Mouse (Mus musculus): ENCODE measurements around the gene Arhgap30. TPM values are rescaled to one million over a fixed set of nuclear protein-coding genes. Genes with fewer than 3 reads are reported as not detected.

Gene Arhgap30
- total RNA-seq, 2 experiments from 2014 or later, result 11.7 to 22.9 TPM

DNA sequence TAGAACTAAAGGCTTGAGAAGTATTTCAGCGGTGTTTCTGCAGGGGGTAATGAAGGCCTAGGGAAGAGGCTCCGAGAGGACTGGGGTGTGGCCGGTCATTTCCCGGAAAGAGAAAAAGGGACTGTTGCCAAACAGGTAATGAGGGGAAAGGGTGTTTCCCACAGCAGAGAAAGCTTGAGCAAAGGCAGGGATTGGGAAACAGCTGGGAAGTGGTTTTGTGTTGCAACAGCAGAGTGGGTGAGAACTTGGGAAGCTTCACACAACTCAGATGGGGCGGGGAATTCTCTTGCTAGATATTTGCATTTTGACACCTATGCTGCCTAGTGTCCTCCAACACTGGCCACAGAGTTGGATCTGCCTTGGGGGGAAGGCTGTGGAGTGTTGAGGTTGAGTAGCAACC lies 64.2 kb downstream of the Arhgap30 start:
- no peak for ATAC-seq (replicated peaks; ENCODE audit: low FRiP score, poor library complexity, severe bottlenecking)

DNA sequence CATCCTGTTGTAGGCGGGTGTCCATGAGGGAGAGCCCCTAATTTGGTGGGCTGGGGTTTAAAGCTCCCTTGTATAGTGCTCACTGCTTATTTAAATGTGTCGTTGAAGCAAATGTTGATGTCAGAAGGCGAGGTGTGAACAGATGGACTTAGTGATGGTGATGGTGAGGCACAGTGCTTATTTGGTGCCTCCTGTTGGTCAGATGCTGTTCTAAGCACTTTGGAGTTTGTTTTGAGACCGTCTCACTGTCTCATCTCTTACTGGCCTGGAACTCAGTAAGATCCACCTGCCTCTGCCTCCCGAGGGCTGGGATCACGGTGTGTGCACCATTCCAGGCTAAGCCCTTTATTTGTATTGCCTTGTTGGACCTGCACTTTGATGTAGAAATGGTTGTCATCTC lies 66.2 kb downstream of the Arhgap30 start:
- ATAC-seq (replicated peaks; ENCODE audit: low FRiP score, poor library complexity, severe bottlenecking), result no peak

DNA sequence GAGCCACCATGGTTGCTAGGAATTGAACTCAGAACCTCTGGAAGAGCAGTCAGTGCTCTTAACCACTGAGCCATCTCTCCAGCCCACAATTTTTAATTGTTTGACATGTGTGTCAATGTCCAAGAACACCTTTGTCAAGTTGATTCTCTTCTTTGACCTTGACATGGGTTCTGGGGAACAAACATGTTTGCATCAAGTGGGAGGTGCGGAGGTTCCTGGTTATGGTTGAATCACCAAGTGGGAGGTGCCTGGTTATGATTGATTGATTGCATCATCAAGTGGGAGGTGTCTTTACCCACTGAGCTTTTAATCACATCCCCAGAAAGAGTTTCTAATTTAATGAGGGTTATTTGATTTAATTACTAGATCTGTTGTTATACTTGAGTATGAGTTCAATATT lies 68.8 kb downstream of the Arhgap30 start:
- no peak for ATAC-seq (replicated peaks; ENCODE audit: low FRiP score, poor library complexity, severe bottlenecking)

DNA sequence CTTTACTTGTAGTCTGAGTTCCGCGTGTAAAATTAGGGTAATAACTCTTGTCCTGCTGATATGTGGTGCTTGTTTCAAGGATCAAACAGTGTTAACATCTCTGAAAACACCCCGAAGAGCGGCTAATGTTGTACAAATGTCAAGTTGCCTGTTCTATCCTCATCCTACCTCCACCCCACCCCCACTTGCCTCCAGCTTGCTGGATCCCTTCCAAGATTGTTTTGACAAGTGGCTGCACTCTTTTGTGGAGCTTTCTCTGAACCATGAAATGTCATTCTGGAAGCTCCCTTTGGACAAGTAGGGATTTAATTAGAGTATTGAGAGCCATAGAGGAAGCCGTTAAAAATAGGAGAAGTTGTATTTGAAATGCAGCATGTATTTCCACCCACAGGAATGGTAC lies 71.0 kb downstream of the Arhgap30 start:
- no peak for ATAC-seq (replicated peaks; ENCODE audit: low FRiP score, poor library complexity, severe bottlenecking)

Other genes with a start within 250 kb of the Arhgap30 start
- 50.8 and 70.4 TPM in 2 replicates for gene Sdhc, start 238.4 kb upstream of the Arhgap30 start, total RNA-seq (2015; ENCODE audit: low replicate concordance)
- gene Sdhc, start 238.4 kb upstream of the Arhgap30 start, total RNA-seq (2017; ENCODE audit: low replicate concordance), result 4.7 and 14.6 TPM in 2 replicates
- gene Mpz, start 238.2 kb upstream of the Arhgap30 start, total RNA-seq (2015; ENCODE audit: low replicate concordance), result not detected in 2 replicates
- gene Mpz, start 238.2 kb upstream of the Arhgap30 start, total RNA-seq (2017; ENCODE audit: low replicate concordance), result not detected in 2 replicates
- gene Pcp4l1, start 192.7 kb upstream of the Arhgap30 start, total RNA-seq (2015; ENCODE audit: low replicate concordance), result 1.7 and 3.6 TPM in 2 replicates
- gene Pcp4l1, start 192.7 kb upstream of the Arhgap30 start, total RNA-seq (2017; ENCODE audit: low replicate concordance), result not detected in 2 replicates
- not detected in 2 replicates for gene Nr1i3, start 175.0 kb upstream of the Arhgap30 start, total RNA-seq (2015; ENCODE audit: low replicate concordance)
- 0.39 TPM in 1 of 2 replicates, not detected in the other for gene Nr1i3, start 175.0 kb upstream of the Arhgap30 start, total RNA-seq (2017; ENCODE audit: low replicate concordance)
- gene Tomm40l, start 166.4 kb upstream of the Arhgap30 start, total RNA-seq (2015; ENCODE audit: low replicate concordance), result 1.1 and 4.2 TPM in 2 replicates
- 4.0 and 4.1 TPM in 2 replicates for gene Tomm40l, start 166.4 kb upstream of the Arhgap30 start, total RNA-seq (2017; ENCODE audit: low replicate concordance)
- gene Apoa2, start 163.9 kb upstream of the Arhgap30 start, total RNA-seq (2015; ENCODE audit: low replicate concordance), result 16.8 TPM in 1 of 2 replicates, not detected in the other
- not detected in 2 replicates for gene Apoa2, start 163.9 kb upstream of the Arhgap30 start, total RNA-seq (2017; ENCODE audit: low replicate concordance)
- gene Fcer1g, start 154.6 kb upstream of the Arhgap30 start, total RNA-seq (2015; ENCODE audit: low replicate concordance), result 214 and 248 TPM in 2 replicates
- 39.7 and 114 TPM in 2 replicates for gene Fcer1g, start 154.6 kb upstream of the Arhgap30 start, total RNA-seq (2017; ENCODE audit: low replicate concordance)
- gene Adamts4, start 138.5 kb upstream of the Arhgap30 start, total RNA-seq (2015; ENCODE audit: low replicate concordance), result 0.42 TPM in 1 of 2 replicates, not detected in the other
- gene Adamts4, start 138.5 kb upstream of the Arhgap30 start, total RNA-seq (2017; ENCODE audit: low replicate concordance), result not detected in 2 replicates
- 86.5 and 106 TPM in 2 replicates for gene Ndufs2, start 137.6 kb upstream of the Arhgap30 start, total RNA-seq (2015; ENCODE audit: low replicate concordance)
- gene Ndufs2, start 137.6 kb upstream of the Arhgap30 start, total RNA-seq (2017; ENCODE audit: low replicate concordance), result 40.8 and 73.3 TPM in 2 replicates
- gene B4galt3, start 118.6 kb upstream of the Arhgap30 start, total RNA-seq (2015; ENCODE audit: low replicate concordance), result 19.7 and 20.5 TPM in 2 replicates
- gene B4galt3, start 118.6 kb upstream of the Arhgap30 start, total RNA-seq (2017; ENCODE audit: low replicate concordance), result 26.8 and 40.8 TPM in 2 replicates
- 739 and 765 TPM in 2 replicates for gene Ppox, start 107.8 kb upstream of the Arhgap30 start, total RNA-seq (2015; ENCODE audit: low replicate concordance)
- gene Ppox, start 107.8 kb upstream of the Arhgap30 start, total RNA-seq (2017; ENCODE audit: low replicate concordance), result 644 and 799 TPM in 2 replicates
- 39.0 and 64.9 TPM in 2 replicates for gene Usp21, start 101.0 kb upstream of the Arhgap30 start, total RNA-seq (2015; ENCODE audit: low replicate concordance)
- gene Usp21, start 101.0 kb upstream of the Arhgap30 start, total RNA-seq (2017; ENCODE audit: low replicate concordance), result 18.5 and 33.2 TPM in 2 replicates
- 26.8 and 39.3 TPM in 2 replicates for gene Ufc1, start 93.9 kb upstream of the Arhgap30 start, total RNA-seq (2015; ENCODE audit: low replicate concordance)
- gene Ufc1, start 93.9 kb upstream of the Arhgap30 start, total RNA-seq (2017; ENCODE audit: low replicate concordance), result 1.7 and 14.2 TPM in 2 replicates
- gene Dedd, start 59.8 kb upstream of the Arhgap30 start, total RNA-seq (2015; ENCODE audit: low replicate concordance), result 13.4 and 28.8 TPM in 2 replicates
- gene Dedd, start 59.8 kb upstream of the Arhgap30 start, total RNA-seq (2017; ENCODE audit: low replicate concordance), result 3.3 and 6.5 TPM in 2 replicates
- gene Nit1, start 43.3 kb upstream of the Arhgap30 start, total RNA-seq (2015; ENCODE audit: low replicate concordance), result 6.7 and 10.8 TPM in 2 replicates
- 11.6 and 24.5 TPM in 2 replicates for gene Nit1, start 43.3 kb upstream of the Arhgap30 start, total RNA-seq (2017; ENCODE audit: low replicate concordance)
- gene Pfdn2, start 43.3 kb upstream of the Arhgap30 start, total RNA-seq (2015; ENCODE audit: low replicate concordance), result 10.1 and 22.0 TPM in 2 replicates
- 9.0 and 10.1 TPM in 2 replicates for gene Pfdn2, start 43.3 kb upstream of the Arhgap30 start, total RNA-seq (2017; ENCODE audit: low replicate concordance)
- gene Klhdc9, start 28.2 kb upstream of the Arhgap30 start, total RNA-seq (2015; ENCODE audit: low replicate concordance), result not detected in 2 replicates
- gene Klhdc9, start 28.2 kb upstream of the Arhgap30 start, total RNA-seq (2017; ENCODE audit: low replicate concordance), result 3.3 TPM in 1 of 2 replicates, not detected in the other
- not detected in 2 replicates for gene Nectin4, start 18.9 kb upstream of the Arhgap30 start, total RNA-seq (2015; ENCODE audit: low replicate concordance)
- gene Nectin4, start 18.9 kb upstream of the Arhgap30 start, total RNA-seq (2017; ENCODE audit: low replicate concordance), result 0.51 and 0.53 TPM in 2 replicates
- gene Usf1, start 22.4 kb downstream of the Arhgap30 start, total RNA-seq (2015; ENCODE audit: low replicate concordance), result 1.7 and 4.3 TPM in 2 replicates
- 5.0 and 9.1 TPM in 2 replicates for gene Usf1, start 22.4 kb downstream of the Arhgap30 start, total RNA-seq (2017; ENCODE audit: low replicate concordance)
- not detected in 2 replicates for gene Tstd1, start 29.9 kb downstream of the Arhgap30 start, total RNA-seq (2015; ENCODE audit: low replicate concordance)
- 0.90 TPM in 1 of 2 replicates, not detected in the other for gene Tstd1, start 29.9 kb downstream of the Arhgap30 start, total RNA-seq (2017; ENCODE audit: low replicate concordance)
- not detected in 2 replicates for gene F11r, start 48.6 kb downstream of the Arhgap30 start, total RNA-seq (2015; ENCODE audit: low replicate concordance)
- not detected in 2 replicates for gene F11r, start 48.6 kb downstream of the Arhgap30 start, total RNA-seq (2017; ENCODE audit: low replicate concordance)
- not detected in 2 replicates for gene Alyref2, start 114.5 kb downstream of the Arhgap30 start, total RNA-seq (2015; ENCODE audit: low replicate concordance)
- 5.5 TPM in 1 of 2 replicates, not detected in the other for gene Alyref2, start 114.5 kb downstream of the Arhgap30 start, total RNA-seq (2017; ENCODE audit: low replicate concordance)
- gene Itln1, start 146.3 kb downstream of the Arhgap30 start, total RNA-seq (2015; ENCODE audit: low replicate concordance), result not detected in 2 replicates
- gene Itln1, start 146.3 kb downstream of the Arhgap30 start, total RNA-seq (2017; ENCODE audit: low replicate concordance), result not detected in 2 replicates
- 1.8 and 4.6 TPM in 2 replicates for gene Cd244a, start 170.2 kb downstream of the Arhgap30 start, total RNA-seq (2015; ENCODE audit: low replicate concordance)
- gene Cd244a, start 170.2 kb downstream of the Arhgap30 start, total RNA-seq (2017; ENCODE audit: low replicate concordance), result 2.2 TPM in 1 of 2 replicates, not detected in the other
- gene Ly9, start 218.5 kb downstream of the Arhgap30 start, total RNA-seq (2015; ENCODE audit: low replicate concordance), result 9.2 and 14.4 TPM in 2 replicates
- gene Ly9, start 218.5 kb downstream of the Arhgap30 start, total RNA-seq (2017; ENCODE audit: low replicate concordance), result 6.7 and 15.0 TPM in 2 replicates

Measured in erythroid progenitor cell, adult 5-6 weeks (primary cell).